Mouse (Mus musculus): ENCODE measurements around the gene Timp3.

Gene Timp3

DNA sequence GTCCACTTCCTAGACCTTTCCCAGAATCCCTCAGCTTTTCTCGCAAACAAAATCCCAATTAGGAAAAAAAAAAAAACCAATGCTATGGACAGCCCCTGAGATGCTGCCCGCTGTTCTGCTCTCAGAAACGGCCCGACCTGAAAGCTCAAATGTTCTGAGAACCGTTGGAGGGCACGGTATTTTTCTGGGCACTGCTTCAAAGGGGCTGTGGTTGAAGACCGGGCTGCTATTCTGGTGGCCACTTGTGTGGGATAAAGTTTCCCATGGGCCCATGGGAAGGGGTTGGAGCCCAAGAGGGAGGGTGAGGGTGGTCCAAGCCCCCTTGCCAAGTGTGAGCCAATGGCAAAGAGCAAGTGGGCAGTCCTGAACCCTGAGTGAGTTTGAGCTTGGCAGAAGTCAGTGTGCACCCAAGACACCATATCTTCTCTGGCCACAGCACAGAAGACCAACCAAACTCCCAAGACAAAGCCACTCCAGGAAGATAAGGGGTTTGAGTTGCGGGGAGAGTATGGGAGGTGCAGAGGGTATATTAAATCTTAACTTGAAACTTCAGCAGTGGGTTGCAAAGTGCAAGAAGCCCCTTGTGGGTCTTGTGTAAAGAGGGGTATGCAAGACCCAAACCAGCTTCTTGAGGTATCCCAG lies 29.2 kb downstream of the Timp3 start:
- DNase-seq: no peak

DNA sequence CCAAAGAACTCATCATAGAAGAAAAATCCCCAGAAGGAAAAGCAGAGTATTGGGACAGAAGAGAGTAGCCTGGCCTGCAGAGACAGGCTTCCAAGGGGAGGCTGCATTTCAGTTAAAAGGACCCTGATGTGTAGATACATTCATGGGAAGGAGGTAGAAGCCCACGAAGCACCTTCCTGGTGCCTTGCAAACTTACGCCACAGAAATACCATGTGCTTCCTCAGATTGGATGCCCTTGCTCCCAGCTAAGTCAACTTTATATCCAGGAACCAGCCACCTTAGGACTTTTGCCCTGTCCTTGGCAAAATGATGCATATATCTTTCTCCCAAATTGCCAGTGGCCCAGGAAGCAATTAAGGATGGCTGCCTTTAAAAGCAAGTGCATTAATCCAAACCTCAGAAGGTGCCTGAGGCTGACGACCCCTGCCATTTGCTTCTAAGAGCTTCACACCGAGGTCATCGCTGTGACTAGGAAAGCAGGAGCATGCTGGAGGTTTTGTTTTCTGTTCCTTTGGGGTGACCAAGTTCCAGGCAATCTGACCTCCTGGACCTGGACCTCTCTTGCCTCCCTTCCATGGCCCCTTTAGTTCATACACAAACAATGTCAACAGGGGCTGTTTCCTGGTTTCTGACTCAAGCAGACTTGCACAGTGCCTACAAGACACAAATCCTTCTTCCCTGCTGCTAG lies 31.0 kb downstream of the Timp3 start:
- DNase-seq: no peak

DNA sequence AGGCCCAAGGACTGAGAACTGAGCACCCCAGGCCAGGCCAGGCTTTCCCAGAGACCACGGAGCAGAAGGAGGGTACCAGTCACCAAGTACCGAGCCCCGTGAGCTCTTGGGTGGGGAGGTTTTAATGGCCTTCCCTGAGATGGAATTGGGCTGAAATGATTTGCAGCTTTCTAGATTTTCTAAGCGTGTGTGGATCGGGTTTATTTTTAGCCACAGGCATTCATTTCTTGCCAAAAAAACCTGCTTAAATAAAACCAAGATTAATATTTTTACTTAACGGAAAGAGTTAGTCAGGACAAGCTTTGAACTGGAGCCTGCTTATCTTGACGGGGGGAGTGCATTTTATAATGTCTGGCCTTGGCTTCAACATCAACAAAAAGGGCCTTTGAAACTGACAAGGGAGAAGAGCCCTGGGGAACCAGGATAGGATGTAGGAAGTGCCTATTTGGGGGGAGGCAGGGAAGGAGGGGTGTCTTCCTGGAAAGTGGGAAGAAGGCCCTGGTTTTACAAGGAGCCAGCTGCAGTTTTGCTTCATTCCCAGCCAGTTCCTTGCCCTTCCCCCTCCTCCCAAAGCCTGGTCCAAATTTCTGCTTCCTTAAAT lies 31.6 kb downstream of the Timp3 start:
- DNase-seq: no peak

DNA sequence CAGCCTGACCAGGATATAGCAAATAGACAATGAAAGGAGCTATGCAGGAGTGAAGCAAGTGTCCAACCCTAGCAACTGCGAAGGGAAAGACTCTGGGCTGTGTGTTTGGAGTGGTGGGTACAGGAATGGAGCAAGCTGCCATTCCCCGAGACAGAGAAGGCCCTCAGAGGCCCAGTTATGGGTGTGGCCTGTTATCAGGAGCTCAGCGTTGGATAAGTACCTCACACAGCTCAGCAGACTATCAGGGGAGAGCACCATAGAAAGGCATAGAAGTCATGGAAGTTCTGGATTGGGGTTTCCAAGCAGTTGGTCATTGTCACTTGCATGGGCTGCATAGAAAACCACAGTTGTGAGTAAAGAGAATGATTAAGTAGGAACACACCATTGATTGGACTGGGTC lies 32.8 kb downstream of the Timp3 start:
- no peak for DNase-seq

DNA sequence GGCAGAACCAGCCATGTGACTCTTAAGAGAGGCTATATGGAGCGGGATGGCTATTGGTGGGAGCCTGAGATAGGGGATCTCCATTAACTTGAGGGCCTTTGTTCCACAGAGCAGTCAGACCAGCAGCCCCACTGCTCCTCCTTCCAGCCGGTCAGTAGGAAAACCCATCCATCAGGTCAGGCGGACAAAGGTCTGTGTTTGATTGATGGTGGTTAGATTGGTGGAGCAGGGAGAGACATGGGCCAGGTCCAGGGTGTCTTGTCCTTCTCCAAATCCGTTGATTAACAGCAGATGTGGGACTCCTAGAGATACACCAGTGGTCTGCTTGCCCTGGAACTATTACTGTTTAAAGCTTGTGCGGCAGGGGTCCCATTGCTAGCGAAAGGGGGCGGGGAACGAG lies 34.4 kb downstream of the Timp3 start:
- no peak for DNase-seq

DNA sequence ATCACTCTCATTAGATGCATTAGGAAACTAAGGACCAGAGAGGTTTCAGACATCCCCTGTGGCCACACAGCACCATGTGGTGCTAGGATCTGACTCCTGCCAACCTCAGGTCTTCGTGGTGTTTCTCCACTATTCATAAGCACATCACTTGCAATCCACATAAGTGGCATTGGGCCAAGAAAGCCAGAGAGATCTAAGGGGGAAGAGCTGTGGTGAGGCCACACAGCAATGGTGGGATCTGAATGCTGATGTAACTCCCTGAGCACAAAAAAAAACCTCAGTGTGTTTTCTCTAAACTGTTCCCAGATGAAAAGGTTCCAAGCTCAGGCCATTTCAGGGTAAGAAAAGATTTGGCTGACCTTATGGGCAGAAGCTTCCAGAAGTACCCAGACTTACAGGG lies 36.3 kb downstream of the Timp3 start:
- no peak for DNase-seq

DNA sequence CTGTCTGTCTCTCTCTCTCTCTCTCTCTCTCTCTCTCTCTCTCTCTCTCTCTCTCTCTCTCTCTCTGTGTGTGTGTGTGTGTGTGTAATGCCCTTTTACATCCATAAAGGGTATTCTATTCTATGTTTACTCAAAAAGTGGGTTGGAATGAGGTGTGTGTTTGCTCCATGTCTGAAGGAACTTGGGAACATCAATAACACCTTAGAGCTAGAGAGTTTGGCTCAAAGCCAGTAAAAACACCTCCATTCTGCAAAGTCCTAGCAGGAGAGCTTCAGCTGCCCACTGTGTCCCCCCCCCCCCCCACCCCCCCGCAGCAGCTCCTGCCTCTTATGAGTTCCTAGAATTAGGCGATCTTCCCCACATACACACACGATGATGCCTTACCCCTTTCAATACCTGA lies 37.1 kb downstream of the Timp3 start:
- DNase-seq: no peak

DNA sequence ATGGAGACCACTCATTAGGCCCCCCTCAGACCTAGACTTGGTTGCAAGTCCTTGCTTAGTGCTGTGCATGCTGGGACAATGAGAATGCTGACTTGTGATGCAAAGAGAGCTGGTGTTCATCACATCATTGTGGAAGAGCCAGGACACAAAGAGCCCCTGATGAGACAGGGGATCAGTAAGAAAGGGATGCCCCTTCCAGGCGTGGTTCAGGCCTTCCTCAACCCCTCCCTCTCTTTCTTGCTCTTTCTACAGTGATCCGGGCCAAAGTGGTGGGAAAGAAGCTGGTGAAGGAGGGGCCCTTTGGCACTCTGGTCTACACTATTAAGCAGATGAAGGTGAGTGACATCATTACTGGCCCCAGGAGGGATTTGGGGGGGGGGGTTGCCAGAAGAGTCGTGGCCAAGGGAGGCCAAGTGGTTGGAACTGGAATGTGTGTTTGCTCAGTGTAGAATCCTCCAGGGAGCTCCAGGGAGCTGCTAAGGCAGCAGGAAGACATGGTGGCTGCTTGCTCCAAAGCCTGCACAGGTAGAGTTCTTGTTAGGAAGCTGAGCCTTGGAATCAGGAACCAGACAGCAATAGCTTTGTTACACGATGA lies 38.0 kb downstream of the Timp3 start:
- DNase-seq: no peak

DNA sequence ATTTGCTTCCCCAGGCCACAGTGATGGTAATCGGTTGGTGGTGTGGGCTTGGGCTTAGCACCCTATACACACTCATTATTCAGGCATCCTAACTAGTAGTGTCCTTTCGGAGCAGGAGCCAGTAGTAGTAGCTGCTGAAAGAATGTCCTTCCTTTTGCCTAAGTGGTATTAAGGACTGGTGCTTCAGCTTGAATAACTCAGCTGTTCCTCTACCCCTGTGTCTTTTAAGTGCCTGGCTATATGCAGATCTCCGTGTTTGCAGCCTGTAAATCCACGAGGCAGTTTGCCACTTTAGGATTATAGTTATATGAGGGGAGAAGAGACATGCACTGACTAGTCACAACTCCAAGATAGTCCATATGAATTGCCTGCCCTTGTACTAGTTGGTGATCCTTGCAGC lies 38.9 kb downstream of the Timp3 start:
- DNase-seq: no peak

DNA sequence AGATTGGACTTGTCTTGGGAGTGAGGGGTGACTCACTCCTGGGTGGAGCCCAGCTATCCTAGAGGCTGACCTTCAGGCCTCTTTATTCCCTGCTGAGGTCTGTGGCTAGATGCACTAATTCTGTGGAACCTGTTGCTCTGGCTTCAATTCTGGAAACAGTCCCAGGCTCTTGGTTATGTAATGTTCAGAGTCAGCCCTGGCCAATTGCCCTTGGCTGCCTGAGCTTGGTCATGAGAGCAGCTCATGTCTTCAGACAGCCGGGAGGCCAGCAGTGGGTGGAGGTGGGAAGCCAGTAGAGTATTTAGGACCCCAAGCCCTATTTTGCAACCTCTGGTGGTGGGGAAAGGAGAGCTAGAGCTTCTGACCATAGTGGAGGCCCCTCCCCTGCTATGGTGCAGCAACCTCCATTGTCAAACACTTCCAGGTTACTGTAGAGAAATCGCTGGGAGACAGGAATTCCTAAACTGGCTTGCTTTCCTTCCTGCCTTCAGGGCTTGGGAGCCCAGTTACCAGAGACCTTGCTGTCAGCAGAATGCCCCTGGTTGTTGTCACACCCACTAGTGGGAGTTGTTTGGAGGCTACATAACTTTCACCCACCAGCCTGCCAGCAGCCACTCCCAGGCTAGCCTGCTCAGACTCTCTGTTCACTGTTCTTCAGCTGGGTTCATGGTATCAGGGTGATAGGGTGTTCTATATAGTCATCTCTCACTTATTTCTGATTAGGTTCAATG lies 39.6 kb downstream of the Timp3 start:
- DNase-seq: peak; percentile 95

DNA sequence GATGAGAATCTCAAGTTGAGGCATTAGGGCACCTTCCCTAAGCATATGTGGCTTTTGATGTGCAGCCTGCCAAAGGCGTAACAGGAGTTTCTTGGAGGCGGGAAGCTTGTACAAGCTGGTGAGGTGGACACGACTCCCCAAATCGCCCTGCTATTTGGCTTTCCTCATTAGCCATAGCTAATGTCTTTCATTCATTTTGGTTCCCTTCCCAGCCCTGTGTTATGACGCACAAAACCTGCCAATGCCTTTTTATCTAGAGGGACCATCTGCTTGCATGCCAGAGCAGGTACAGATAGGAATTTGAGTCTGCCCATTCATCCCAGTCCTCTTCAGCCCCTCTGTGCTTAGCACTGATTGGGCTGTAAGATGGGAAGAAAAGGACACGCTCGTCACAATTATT lies 40.2 kb downstream of the Timp3 start:
- DNase-seq: peak; percentile 61

DNA sequence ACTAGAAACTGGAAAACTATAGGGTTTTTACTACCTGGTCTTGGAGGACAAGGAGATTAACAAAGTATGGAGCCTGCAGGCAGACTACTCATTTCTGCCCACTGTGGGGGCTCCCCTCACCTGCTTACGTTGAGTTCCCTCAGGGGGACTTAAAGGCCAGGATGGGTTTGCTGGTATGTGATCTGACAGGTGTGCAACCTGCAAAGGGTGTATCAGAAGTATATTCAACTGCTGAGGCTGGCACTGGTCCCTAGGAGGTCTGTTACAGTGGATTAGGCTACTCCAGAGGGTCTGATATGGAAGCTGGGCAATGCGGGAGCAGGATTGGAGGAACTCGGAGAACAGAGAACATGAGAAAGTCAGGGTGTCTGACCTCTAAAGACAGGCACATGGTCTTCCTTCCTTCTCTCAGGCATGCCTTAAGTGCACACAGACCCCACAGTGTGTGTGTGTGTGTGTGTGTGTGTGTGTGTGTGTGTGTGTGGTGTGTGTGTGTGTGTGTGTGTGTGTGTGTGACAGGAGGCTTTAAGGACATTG lies 40.9 kb downstream of the Timp3 start:
- DNase-seq: no peak

DNA sequence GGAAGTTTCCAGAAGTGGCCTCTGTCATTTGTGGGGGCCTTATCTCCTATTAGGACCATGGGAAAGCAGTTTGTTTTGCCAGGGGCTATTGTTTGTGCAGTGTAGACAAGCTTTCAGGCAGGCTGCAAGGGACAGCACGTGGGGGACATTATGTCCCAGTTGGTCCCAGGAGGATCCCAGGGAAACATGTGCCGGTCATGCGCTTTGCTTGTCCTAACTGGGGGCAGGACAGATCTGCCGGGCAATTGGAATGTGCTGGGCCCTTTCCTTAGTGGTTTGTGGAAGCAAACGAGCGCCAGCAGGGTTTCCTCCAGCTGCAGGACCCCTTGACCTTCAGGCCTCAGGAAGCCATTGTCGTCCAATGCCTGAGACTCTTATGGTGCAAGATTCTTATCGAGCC lies 41.4 kb downstream of the Timp3 start:
- DNase-seq: no peak

DNA sequence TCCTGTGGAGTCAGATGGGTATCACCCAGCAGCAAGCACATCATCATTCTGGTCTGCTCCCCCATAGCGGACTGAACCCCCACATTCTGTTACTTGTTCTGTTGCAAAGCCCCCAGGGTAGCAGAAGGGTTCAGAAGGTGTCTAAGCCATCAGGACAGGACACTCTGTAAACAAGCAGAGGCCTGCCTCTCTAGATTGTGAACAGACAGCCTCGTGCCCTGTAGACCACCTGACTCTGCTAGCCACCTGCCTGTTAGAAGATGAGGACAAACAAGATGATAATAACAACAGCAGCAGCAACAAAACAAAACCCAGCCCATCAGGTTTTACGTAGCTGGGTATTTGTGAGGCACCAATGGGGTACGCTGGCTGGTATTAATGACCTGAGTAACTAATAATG lies 42.0 kb downstream of the Timp3 start:
- no peak for DNase-seq

DNA sequence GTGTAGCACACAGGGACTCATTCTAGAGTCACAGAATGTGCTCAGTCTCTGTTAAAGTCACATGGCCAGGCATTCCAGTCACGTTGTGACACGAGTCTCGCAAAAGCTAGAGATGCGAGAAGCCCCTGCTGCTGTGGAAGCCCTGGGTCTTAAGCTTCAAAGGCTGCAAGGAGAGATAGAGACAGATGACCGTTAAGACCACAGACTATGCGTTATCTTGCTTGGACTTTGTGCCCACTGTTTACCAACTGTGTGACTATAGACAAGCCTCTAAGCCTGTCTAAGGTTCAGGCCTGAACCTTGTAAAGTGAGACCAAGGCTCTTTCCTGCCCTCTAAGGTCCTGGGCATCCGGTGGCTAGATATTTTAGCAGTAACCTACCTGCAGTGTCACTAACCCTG lies 42.5 kb downstream of the Timp3 start:
- no peak for DNase-seq

DNA sequence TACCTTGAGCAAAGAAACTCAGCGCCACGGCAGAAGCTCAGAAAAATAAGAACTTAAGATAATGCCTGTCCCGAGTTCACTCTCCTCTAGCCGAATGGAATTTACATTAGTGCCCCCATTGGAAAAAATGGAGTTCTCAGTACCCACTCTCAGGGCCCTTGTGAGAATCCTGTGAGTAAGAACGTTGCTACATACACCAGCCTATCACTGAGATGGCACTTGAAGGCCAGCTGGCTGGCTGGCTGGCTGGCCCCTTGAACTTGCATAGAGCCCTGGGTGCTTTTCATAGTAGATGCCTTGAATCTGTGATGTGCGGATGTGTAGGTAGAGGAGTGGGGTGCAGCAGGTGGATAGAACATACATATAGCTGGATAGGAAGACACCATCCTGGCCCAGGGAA lies 43.2 kb downstream of the Timp3 start:
- DNase-seq: no peak

DNA sequence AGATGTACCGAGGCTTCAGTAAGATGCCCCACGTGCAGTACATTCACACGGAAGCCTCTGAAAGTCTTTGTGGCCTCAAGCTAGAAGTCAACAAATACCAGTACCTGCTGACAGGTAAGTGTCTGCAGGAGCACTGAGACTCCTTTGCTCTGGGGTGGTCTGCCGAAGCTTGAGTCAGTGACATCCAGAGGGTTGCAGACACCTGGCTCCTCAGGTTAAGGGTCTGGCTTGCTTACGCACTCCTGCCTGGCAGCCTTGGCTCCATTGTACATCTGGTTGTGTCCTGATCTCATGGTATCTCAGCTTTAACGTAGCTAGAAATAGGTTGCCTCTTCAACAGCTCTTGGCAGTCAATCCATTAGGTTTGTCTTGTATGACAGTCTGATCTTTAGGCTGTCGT lies 43.8 kb downstream of the Timp3 start:
- DNase-seq: no peak

DNA sequence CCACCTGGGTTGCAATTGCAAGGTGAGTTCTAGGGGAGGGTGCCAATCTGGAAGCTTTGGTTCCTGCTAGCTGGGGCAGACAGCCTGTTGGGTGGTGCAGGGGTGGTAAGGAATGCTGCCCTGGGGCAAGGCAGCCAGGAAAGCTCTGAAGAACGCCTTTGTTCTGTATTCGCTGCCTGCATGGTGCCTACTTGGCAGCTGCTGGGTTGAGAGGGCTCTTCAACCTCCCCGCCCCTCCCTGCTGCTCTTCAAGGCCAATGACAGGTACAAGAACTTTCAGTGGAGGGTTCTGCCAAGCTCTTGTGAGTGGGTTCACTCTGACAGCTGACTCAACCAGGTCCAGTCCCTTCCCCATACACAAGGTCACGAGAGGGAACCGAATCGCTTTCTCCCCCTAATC lies 44.5 kb downstream of the Timp3 start:
- no peak for DNase-seq

DNA sequence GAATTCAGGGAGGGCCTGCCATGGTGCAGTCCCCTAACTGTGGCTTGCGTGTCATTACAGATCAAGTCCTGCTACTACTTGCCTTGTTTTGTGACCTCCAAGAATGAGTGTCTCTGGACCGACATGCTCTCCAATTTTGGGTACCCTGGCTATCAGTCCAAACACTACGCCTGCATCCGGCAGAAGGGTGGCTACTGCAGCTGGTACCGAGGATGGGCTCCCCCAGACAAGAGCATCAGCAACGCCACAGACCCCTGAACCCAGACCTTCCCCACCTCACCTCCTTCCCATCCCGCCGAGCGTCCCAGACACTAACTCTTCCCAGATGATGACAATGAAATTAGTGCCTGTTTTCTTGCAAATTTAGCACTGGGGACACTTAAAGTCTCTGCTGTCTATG lies 45.5 kb downstream of the Timp3 start:
- no peak for DNase-seq

DNA sequence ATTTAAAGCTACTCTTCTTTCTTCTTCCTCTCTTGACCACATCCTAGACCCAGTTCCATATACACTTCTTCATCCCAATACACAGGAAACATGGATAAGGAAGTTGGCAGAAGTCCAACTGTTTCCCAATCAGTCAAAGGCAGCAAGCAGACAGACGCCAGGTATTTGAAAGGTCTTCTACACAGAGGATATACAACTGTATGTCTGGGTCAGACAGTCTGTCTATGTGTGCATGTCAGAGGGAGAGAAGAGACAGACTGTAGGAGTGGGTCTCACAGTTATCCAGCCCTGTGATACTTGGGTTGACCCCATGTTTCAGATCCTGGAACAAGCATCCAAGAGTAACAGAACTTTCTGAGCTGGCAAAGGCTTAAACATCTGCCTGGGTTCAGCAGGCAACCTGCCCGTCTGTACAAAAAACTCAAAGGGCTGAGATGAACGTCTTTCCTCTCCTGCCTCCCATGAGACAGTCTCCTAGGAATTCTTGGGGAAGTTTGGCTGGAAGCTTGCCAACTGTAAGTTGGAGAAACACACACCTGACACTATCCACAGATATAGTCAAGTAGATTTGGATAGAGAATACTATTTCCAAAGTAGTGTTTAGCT lies 46.2 kb downstream of the Timp3 start:
- no peak for DNase-seq

DNA sequence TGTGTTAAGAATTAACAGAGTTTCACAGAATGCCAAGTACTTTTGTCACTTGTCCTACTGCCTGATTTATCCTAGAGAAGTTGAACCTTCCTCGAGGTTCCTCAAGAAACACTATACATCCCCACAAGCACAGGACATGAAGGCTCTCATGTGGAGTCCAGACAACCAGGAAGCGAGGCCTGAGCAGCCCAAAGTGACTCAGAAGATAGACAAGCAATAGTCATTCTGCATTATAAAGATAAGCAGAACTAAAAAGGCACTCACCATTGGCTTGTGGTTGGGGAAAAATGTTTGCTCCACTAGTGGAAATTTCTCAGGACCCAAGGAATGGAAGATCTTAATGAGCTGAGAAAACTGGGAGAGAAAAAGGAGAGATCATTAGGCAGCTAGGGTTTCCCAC lies 51.1 kb downstream of the Timp3 start:
- DNase-seq: no peak

DNA sequence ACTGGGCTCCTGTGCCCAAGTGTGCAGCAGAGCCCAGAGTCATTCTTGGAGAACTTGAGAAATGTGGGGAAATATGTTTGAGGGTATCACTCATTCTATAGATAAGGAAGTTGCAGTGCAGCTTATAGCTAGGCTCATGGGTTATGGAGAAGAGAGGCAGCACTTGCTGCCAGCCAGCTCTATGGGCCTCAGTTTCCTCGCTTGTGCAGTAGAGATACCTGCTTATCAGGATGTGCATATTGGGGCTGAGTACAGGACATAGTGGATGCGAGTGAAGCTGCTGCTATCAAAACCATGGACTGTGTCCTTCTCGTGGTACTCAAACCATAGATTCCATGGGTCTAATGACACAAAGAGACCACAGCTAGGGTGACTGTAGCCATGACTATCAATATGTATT lies 52.3 kb downstream of the Timp3 start:
- no peak for DNase-seq
